Mouse (Mus musculus): ENCODE data around the gene Fsip2.

The Fsip2 gene

DNA sequence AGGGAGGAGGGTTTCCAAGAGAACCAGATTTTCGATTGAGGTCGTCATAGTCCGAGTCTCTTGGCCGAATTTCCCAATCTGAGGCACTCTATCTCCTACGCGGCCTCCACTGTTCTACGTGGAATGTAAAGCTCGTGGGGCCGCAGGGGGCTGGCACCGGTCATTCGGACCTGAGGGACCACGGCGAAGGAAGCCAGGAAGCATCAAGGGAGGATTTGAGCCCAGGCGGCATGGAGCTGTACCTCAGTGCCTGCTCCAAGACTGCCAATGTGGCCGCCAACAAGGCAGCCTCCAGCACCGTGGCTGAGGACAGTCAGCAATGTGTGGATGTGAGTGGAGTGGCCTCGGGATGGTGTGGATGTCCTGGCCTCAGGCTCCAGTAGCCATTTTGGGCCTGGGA, at the start of gene Fsip2:
Gene Fsip2 (plus strand): TSS at position 163 of the 400 bp plus-strand sequence.
- no peak for DNase-seq (ENCODE audit: low read depth)

DNA sequence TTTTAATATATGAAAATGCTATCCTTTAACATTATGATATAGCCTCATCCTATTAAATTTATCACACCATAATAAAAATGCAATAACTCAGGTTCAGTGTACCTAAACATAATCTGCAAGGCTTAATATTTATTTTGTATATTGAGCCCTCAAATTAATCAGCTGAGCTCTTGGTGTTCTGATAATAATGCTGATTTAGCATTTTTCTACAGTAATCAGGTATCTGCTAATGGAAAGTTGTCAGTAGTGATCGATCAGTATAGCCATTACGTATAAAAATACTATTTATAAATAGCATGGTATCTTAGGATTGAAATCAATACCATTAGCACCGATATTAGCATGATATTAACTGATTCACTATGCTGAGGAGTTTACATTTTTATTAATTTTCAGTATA, 20.0 kb downstream of the Fsip2 start:
- no peak for DNase-seq (ENCODE audit: low read depth)

DNA sequence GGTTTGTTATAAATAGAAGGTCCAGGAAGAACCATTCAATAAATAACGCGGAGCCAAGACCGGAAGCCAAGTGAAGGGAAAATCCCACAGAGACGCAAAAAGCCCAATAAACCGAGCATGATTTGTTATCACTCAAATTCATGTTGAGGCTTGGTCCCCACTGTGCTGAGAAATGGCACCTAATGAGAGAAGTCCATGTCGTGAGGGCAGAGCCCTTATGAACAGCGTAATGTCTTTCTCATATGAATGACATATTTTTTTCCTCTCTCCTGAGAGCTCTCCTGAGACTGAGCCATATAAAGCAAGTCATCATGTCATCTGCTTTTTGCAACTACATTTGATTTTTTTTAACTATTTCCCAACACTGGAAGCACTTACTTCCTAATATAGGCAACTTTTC, 82.4 kb downstream of the Fsip2 start:
- no peak for DNase-seq (ENCODE audit: low read depth)

DNA sequence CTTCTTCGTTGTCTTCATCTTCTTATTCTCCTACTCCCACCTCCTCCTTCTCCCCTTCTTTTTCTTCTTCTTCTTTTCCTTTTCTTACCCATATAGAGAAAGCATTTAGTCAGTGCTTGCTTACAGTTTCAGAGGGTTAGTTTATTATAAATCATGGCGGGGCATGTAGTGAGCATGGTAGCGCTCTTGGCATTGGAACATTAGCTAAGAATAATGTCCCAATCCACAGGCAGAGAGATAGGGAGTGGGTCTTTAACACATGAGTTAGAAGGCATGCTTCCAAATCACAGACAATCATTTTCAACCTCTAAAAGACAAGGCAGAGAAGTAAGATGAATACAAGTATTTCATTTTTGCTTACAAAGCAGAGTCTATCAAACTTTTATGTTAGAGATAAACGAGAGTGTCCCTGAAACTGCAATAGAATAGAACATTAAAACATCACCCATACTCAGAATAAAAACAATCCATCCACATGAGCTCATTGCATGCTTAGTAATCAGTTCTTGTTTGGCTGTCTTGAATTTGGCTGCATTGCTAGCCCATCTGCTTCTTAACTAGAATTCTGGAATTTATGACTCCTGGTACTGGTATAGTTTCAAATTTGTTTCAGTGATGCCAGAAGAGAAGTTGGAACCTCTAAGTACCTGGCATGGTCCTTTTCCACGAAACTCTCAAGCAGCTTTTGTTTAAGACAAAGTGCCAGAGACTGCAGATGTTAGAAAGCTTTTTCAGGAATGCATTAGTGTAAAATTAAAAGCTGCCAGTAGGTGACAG, 109.7 kb downstream of the Fsip2 start:
- DNase-seq (ENCODE audit: low read depth): no peak

Measured in induced T-regulatory cell, adult 2 months (primary cell).